Mouse (Mus musculus): ENCODE results near the gene Ppil1. TPM values are rescaled to one million over a fixed set of nuclear protein-coding genes. Genes with fewer than 3 reads are reported as not detected.

Gene Ppil1
- polyA plus RNA-seq, 1 experiment from 2014 or later = 108 TPM

GRCm38 (mm10) chr17:29216078-29216477 lies 47.9 kb downstream of the Ppil1 start:
- Histone ChIP-seq H3K36me3 (ENCODE audit: control insufficient read depth, insufficient read depth, low read length) (no peaks in the 10 kb centered on the region), H3K9me3 (ENCODE audit: control insufficient read depth, low read length) (no peaks in the 10 kb centered on the region), H3K4me1 (ENCODE audit: control insufficient read depth, insufficient read depth, low read length) (peaks cover 13% of the 10 kb centered on the region; the same call in 1 of the 2 replicates), H3K27me3 (replicated peaks; ENCODE audit: control insufficient read depth, insufficient read depth, low read length) (peaks cover 7% of the 10 kb centered on the region; the same call in 1 of the 2 replicates), H3K4me3 (ENCODE audit: low read depth, low read length) (no peak overlapping the region), H3K9ac (ENCODE audit: low read depth, low read length) (no peak overlapping the region), H3K4me2 (ENCODE audit: low read depth, low read length) (no peak overlapping the region), H3K27ac (replicated peaks; ENCODE audit: low read depth, low read length) (no peak overlapping the region)
- 54% methylated on average over 7 of the region's 7 CpGs for WGBS
- no peak for ATAC-seq (ENCODE audit: low read depth)
- no peak for DNase-seq (ENCODE audit: low spot score)

- Histone ChIP-seq H3K9ac (ENCODE audit: low read depth, low read length) (no peak overlapping the region), H3K36me3 (ENCODE audit: control insufficient read depth, insufficient read depth, low read length) (no peaks in the 10 kb centered on the region)
- 0 out of 2 replicates have a peak, but pooled peaks have one; percentile 13 for ATAC-seq (ENCODE audit: low read depth)
Measured at GRCm38 (mm10) chr17:29214655-29215054, 49.3 kb downstream of the Ppil1 start.

GRCm38 (mm10) chr17:29214193-29214456 lies 49.9 kb downstream of the Ppil1 start:
- Histone ChIP-seq H3K4me1 (ENCODE audit: control insufficient read depth, insufficient read depth, low read length) (peaks cover 13% of the 10 kb centered on the region; the same call in 1 of the 2 replicates), H3K9ac (ENCODE audit: low read depth, low read length) (no peak overlapping the region), H3K27ac (replicated peaks; ENCODE audit: low read depth, low read length) (no peak overlapping the region), H3K4me3 (ENCODE audit: low read depth, low read length) (no peak overlapping the region), H3K27me3 (replicated peaks; ENCODE audit: control insufficient read depth, insufficient read depth, low read length) (peaks cover 7% of the 10 kb centered on the region; the same call in 1 of the 2 replicates), H3K4me2 (ENCODE audit: low read depth, low read length) (no peak overlapping the region), H3K36me3 (ENCODE audit: control insufficient read depth, insufficient read depth, low read length) (no peaks in the 10 kb centered on the region), H3K9me3 (ENCODE audit: control insufficient read depth, low read length) (no peaks in the 10 kb centered on the region)
- 59% methylated on average over 4 of the region's 4 CpGs for WGBS
- ATAC-seq (ENCODE audit: low read depth) (no peak), DNase-seq (ENCODE audit: low spot score) (no peak)

More at GRCm38 (mm10) chr17:29214655-29215054, 49.3 kb downstream of the Ppil1 start:
- H3K9me3 ChIP-seq (ENCODE audit: control insufficient read depth, low read length) = no peaks in the 10 kb centered on the region
- 28% methylated on average over 10 of the region's 10 CpGs for WGBS
- H3K4me2 ChIP-seq (ENCODE audit: low read depth, low read length) = no peak overlapping the region
- peaks cover 7% of the 10 kb centered on the region; the same call in 1 of the 2 replicates for H3K27me3 ChIP-seq (replicated peaks; ENCODE audit: control insufficient read depth, insufficient read depth, low read length)
- DNase-seq (ENCODE audit: low spot score) = peak; percentile 40
- H3K4me3 ChIP-seq (ENCODE audit: low read depth, low read length) = no peak overlapping the region
- H3K4me1 ChIP-seq (ENCODE audit: control insufficient read depth, insufficient read depth, low read length) = peaks cover 13% of the 10 kb centered on the region; the same call in 1 of the 2 replicates
- no peak overlapping the region for H3K27ac ChIP-seq (replicated peaks; ENCODE audit: low read depth, low read length)

- peaks cover 7% of the 10 kb centered on the region; the same call in 1 of the 2 replicates for H3K27me3 ChIP-seq (replicated peaks; ENCODE audit: control insufficient read depth, insufficient read depth, low read length)
- 11% methylated on average over 12 of the region's 12 CpGs for WGBS
- no peak overlapping the region for H3K4me3 ChIP-seq (ENCODE audit: low read depth, low read length)
- H3K27ac ChIP-seq (replicated peaks; ENCODE audit: low read depth, low read length) = no peak overlapping the region
- peak overlapping the region; percentile 11; the same call in 1 of the 2 replicates for H3K4me2 ChIP-seq (ENCODE audit: low read depth, low read length)
- ATAC-seq (ENCODE audit: low read depth) (0 out of 2 replicates have a peak, but pooled peaks have one; percentile 9), DNase-seq (ENCODE audit: low spot score) (peak; percentile 61)
- H3K9me3 ChIP-seq (ENCODE audit: control insufficient read depth, low read length) = no peaks in the 10 kb centered on the region
- H3K36me3 ChIP-seq (ENCODE audit: control insufficient read depth, insufficient read depth, low read length) = no peaks in the 10 kb centered on the region
- H3K4me1 ChIP-seq (ENCODE audit: control insufficient read depth, insufficient read depth, low read length) = peaks cover 13% of the 10 kb centered on the region; the same call in 1 of the 2 replicates
- H3K9ac ChIP-seq (ENCODE audit: low read depth, low read length) = no peak overlapping the region; the same call in 1 of the 2 replicates
Measured at GRCm38 (mm10) chr17:29213381-29214192, 50.4 kb downstream of the Ppil1 start.

GRCm38 (mm10) chr17:29211836-29212235 lies 52.1 kb downstream of the Ppil1 start:
- Histone ChIP-seq H3K36me3 (ENCODE audit: control insufficient read depth, insufficient read depth, low read length) (no peaks in the 10 kb centered on the region), H3K9ac (ENCODE audit: low read depth, low read length) (no peak overlapping the region), H3K27me3 (replicated peaks; ENCODE audit: control insufficient read depth, insufficient read depth, low read length) (peaks cover 7% of the 10 kb centered on the region; the same call in 1 of the 2 replicates), H3K27ac (replicated peaks; ENCODE audit: low read depth, low read length) (no peak overlapping the region), H3K4me2 (ENCODE audit: low read depth, low read length) (no peak overlapping the region), H3K4me3 (ENCODE audit: low read depth, low read length) (no peak overlapping the region), H3K4me1 (ENCODE audit: control insufficient read depth, insufficient read depth, low read length) (peaks cover 13% of the 10 kb centered on the region; the same call in 1 of the 2 replicates), H3K9me3 (ENCODE audit: control insufficient read depth, low read length) (no peaks in the 10 kb centered on the region)
- no peak for DNase-seq (ENCODE audit: low spot score)
- WGBS = 44% methylated on average over 7 of the region's 7 CpGs
- ATAC-seq (ENCODE audit: low read depth) = no peak

- Histone ChIP-seq H3K4me2 (ENCODE audit: low read depth, low read length) (no peak overlapping the region), H3K9me3 (ENCODE audit: control insufficient read depth, low read length) (no peaks in the 10 kb centered on the region)
- 89% methylated on average over 3 of the region's 3 CpGs for WGBS
Measured at GRCm38 (mm10) chr17:29210037-29210436, 53.9 kb downstream of the Ppil1 start.

GRCm38 (mm10) chr17:29206052-29206451 lies 57.9 kb downstream of the Ppil1 start:
- no peak overlapping the region for H3K4me3 ChIP-seq (ENCODE audit: low read depth, low read length)
- ATAC-seq (ENCODE audit: low read depth) (no peak), DNase-seq (ENCODE audit: low spot score) (no peak)
- H3K4me2 ChIP-seq (ENCODE audit: low read depth, low read length) = no peak overlapping the region
- no peak overlapping the region for H3K9ac ChIP-seq (ENCODE audit: low read depth, low read length)
- no peak overlapping the region for H3K27ac ChIP-seq (replicated peaks; ENCODE audit: low read depth, low read length)
- H3K9me3 ChIP-seq (ENCODE audit: control insufficient read depth, low read length) = no peaks in the 10 kb centered on the region
- whole genome bisulfite sequencing = 78% methylated on average over 7 of the region's 7 CpGs
- H3K4me1 ChIP-seq (ENCODE audit: control insufficient read depth, insufficient read depth, low read length) = no peaks in the 10 kb centered on the region
- H3K27me3 ChIP-seq (replicated peaks; ENCODE audit: control insufficient read depth, insufficient read depth, low read length) = no peaks in the 10 kb centered on the region
- H3K36me3 ChIP-seq (ENCODE audit: control insufficient read depth, insufficient read depth, low read length) = no peaks in the 10 kb centered on the region

More at GRCm38 (mm10) chr17:29210037-29210436, 53.9 kb downstream of the Ppil1 start:
- ATAC-seq (ENCODE audit: low read depth) = no peak
- Histone ChIP-seq H3K27me3 (replicated peaks; ENCODE audit: control insufficient read depth, insufficient read depth, low read length) (peaks cover 5% of the 10 kb centered on the region; the same call in 1 of the 2 replicates), H3K9ac (ENCODE audit: low read depth, low read length) (no peak overlapping the region), H3K36me3 (ENCODE audit: control insufficient read depth, insufficient read depth, low read length) (no peaks in the 10 kb centered on the region), H3K4me1 (ENCODE audit: control insufficient read depth, insufficient read depth, low read length) (peaks cover 13% of the 10 kb centered on the region; the same call in 1 of the 2 replicates), H3K4me3 (ENCODE audit: low read depth, low read length) (no peak overlapping the region), H3K27ac (replicated peaks; ENCODE audit: low read depth, low read length) (no peak overlapping the region)
- DNase-seq (ENCODE audit: low spot score) = no peak

GRCm38 (mm10) chr17:29202604-29203003 lies 61.4 kb downstream of the Ppil1 start:
- DNase-seq (ENCODE audit: low spot score) = no peak
- Histone ChIP-seq H3K4me3 (ENCODE audit: low read depth, low read length) (no peak overlapping the region), H3K27ac (replicated peaks; ENCODE audit: low read depth, low read length) (no peak overlapping the region), H3K36me3 (ENCODE audit: control insufficient read depth, insufficient read depth, low read length) (no peaks in the 10 kb centered on the region), H3K9me3 (ENCODE audit: control insufficient read depth, low read length) (no peaks in the 10 kb centered on the region), H3K4me1 (ENCODE audit: control insufficient read depth, insufficient read depth, low read length) (peaks cover 10% of the 10 kb centered on the region), H3K27me3 (replicated peaks; ENCODE audit: control insufficient read depth, insufficient read depth, low read length) (no peaks in the 10 kb centered on the region), H3K4me2 (ENCODE audit: low read depth, low read length) (no peak overlapping the region), H3K9ac (ENCODE audit: low read depth, low read length) (no peak overlapping the region)
- 81% methylated on average over 5 of the region's 6 CpGs for WGBS
- ATAC-seq (ENCODE audit: low read depth) = no peak
